Mouse (Mus musculus): ENCODE data around the gene Galnt6. TPM values are rescaled to one million over a fixed set of nuclear protein-coding genes. Genes with fewer than 3 reads are reported as not detected.

Galnt6 gene
- polyA plus RNA-seq, 1 experiment from 2014 or later = 0.87 TPM

- H3K9me3 ChIP-seq (ENCODE audit: low read length) = no peaks in the 10 kb centered on the region
- H3K36me3 ChIP-seq (ENCODE audit: insufficient read depth, low read length) = no peaks in the 10 kb centered on the region
- H3K4me2 ChIP-seq (replicated peaks; ENCODE audit: low read depth, low read length) = no peak overlapping the region
- ATAC-seq (ENCODE audit: low FRiP score, low TSS enrichment) = no peak
- H3K4me3 ChIP-seq (ENCODE audit: low read length) = no peak overlapping the region
- no peaks in the 10 kb centered on the region for H3K4me1 ChIP-seq (ENCODE audit: insufficient read depth, low read length)
- H3K27ac ChIP-seq (ENCODE audit: low read length) = no peak overlapping the region
- no peaks in the 10 kb centered on the region for H3K27me3 ChIP-seq (ENCODE audit: insufficient read depth, low read length)
- H3K9ac ChIP-seq (replicated peaks; ENCODE audit: low read length) = no peak overlapping the region
- WGBS = 79% methylated on average over 1 of the region's 1 CpGs
These were observed 74.9 kb downstream of the Galnt6 start for GRCm38 (mm10) chr15:100654271-100654670.

- H3K4me3 ChIP-seq (ENCODE audit: low read length) = no peak overlapping the region
- H3K4me1 ChIP-seq (ENCODE audit: insufficient read depth, low read length) = no peaks in the 10 kb centered on the region
- H3K36me3 ChIP-seq (ENCODE audit: insufficient read depth, low read length) = no peaks in the 10 kb centered on the region
- no peak for ATAC-seq (ENCODE audit: low FRiP score, low TSS enrichment)
- H3K9ac ChIP-seq (replicated peaks; ENCODE audit: low read length) = no peak overlapping the region
- 83% methylated on average over 9 of the region's 9 CpGs for WGBS
- H3K9me3 ChIP-seq (ENCODE audit: low read length) = no peaks in the 10 kb centered on the region
- no peak overlapping the region for H3K4me2 ChIP-seq (replicated peaks; ENCODE audit: low read depth, low read length)
- no peak overlapping the region for H3K27ac ChIP-seq (ENCODE audit: low read length)
- no peaks in the 10 kb centered on the region for H3K27me3 ChIP-seq (ENCODE audit: insufficient read depth, low read length)
These were observed 77.6 kb downstream of the Galnt6 start for GRCm38 (mm10) chr15:100651610-100652009.

- 85% methylated on average over 10 of the region's 10 CpGs for whole genome bisulfite sequencing
These were observed 79.1 kb downstream of the Galnt6 start for GRCm38 (mm10) chr15:100650111-100650510.

GRCm38 (mm10) chr15:100646161-100646560, 83.0 kb downstream of the Galnt6 start:
- Histone ChIP-seq H3K36me3 (ENCODE audit: insufficient read depth, low read length) (no peaks in the 10 kb centered on the region), H3K9ac (replicated peaks; ENCODE audit: low read length) (no peak overlapping the region), H3K27ac (ENCODE audit: low read length) (no peak overlapping the region), H3K4me1 (ENCODE audit: insufficient read depth, low read length) (peaks cover 5% of the 10 kb centered on the region; the same call in 1 of the 2 replicates), H3K4me3 (ENCODE audit: low read length) (no peak overlapping the region), H3K4me2 (replicated peaks; ENCODE audit: low read depth, low read length) (no peak overlapping the region), H3K27me3 (ENCODE audit: insufficient read depth, low read length) (no peaks in the 10 kb centered on the region), H3K9me3 (ENCODE audit: low read length) (no peaks in the 10 kb centered on the region)
- 78% methylated on average over 6 of the region's 6 CpGs for WGBS
- no peak for ATAC-seq (ENCODE audit: low FRiP score, low TSS enrichment)

More at GRCm38 (mm10) chr15:100650111-100650510, 79.1 kb downstream of the Galnt6 start:
- Histone ChIP-seq H3K9me3 (ENCODE audit: low read length) (no peaks in the 10 kb centered on the region), H3K36me3 (ENCODE audit: insufficient read depth, low read length) (no peaks in the 10 kb centered on the region), H3K4me2 (replicated peaks; ENCODE audit: low read depth, low read length) (no peak overlapping the region), H3K4me3 (ENCODE audit: low read length) (no peak overlapping the region), H3K9ac (replicated peaks; ENCODE audit: low read length) (no peak overlapping the region), H3K4me1 (ENCODE audit: insufficient read depth, low read length) (peaks cover 2% of the 10 kb centered on the region; the same call in 1 of the 2 replicates), H3K27me3 (ENCODE audit: insufficient read depth, low read length) (no peaks in the 10 kb centered on the region), H3K27ac (ENCODE audit: low read length) (no peak overlapping the region)
- no peak for ATAC-seq (ENCODE audit: low FRiP score, low TSS enrichment)

GRCm38 (mm10) chr15:100642451-100642850, 86.7 kb downstream of the Galnt6 start:
- Histone ChIP-seq H3K4me2 (replicated peaks; ENCODE audit: low read depth, low read length) (no peak overlapping the region), H3K4me3 (ENCODE audit: low read length) (no peak overlapping the region), H3K9me3 (ENCODE audit: low read length) (no peaks in the 10 kb centered on the region), H3K9ac (replicated peaks; ENCODE audit: low read length) (no peak overlapping the region), H3K4me1 (ENCODE audit: insufficient read depth, low read length) (peaks cover 14% of the 10 kb centered on the region), H3K27ac (ENCODE audit: low read length) (no peak overlapping the region), H3K27me3 (ENCODE audit: insufficient read depth, low read length) (no peaks in the 10 kb centered on the region), H3K36me3 (ENCODE audit: insufficient read depth, low read length) (no peaks in the 10 kb centered on the region)
- ATAC-seq (ENCODE audit: low FRiP score, low TSS enrichment) = no peak
- WGBS = 65% methylated on average over 7 of the region's 7 CpGs

Small RNA genes within 50 kb of the gene (microRNA-seq; reads per million reads assigned to microRNA genes)
- gene Mir6961 = not detected

Other genes with a start within 250 kb of the Galnt6 start
- gene Csrnp2, start 233.9 kb downstream of the Galnt6 start, polyA plus RNA-seq (2015; fragmentation: Nextera tagmentation; extraction: Ambion mirVana) = 15.3 and 16.4 TPM in 2 replicates
- gene Tfcp2, start 177.4 kb downstream of the Galnt6 start, polyA plus RNA-seq (2015; fragmentation: Nextera tagmentation; extraction: Ambion mirVana) = 37.5 and 37.8 TPM in 2 replicates
- gene Pou6f1, start 129.4 kb downstream of the Galnt6 start, polyA plus RNA-seq (2015; fragmentation: Nextera tagmentation; extraction: Ambion mirVana) = 10.1 and 10.2 TPM in 2 replicates
- gene Dazap2, start 114.0 kb downstream of the Galnt6 start, polyA plus RNA-seq (2015; fragmentation: Nextera tagmentation; extraction: Ambion mirVana) = 262 and 290 TPM in 2 replicates
- gene Smagp, start 92.4 kb downstream of the Galnt6 start, polyA plus RNA-seq (2015; fragmentation: Nextera tagmentation; extraction: Ambion mirVana) = 41.6 and 45.4 TPM in 2 replicates
- 2.1 and 3.0 TPM in 2 replicates for gene Bin2, start 59.8 kb downstream of the Galnt6 start, polyA plus RNA-seq (2015; fragmentation: Nextera tagmentation; extraction: Ambion mirVana)
- 27.1 and 41.9 TPM in 2 replicates for gene Cela1, start 41.5 kb downstream of the Galnt6 start, polyA plus RNA-seq (2015; fragmentation: Nextera tagmentation; extraction: Ambion mirVana)
- gene Slc4a8, start 32.4 kb upstream of the Galnt6 start, polyA plus RNA-seq (2015; fragmentation: Nextera tagmentation; extraction: Ambion mirVana) = 8.4 and 8.7 TPM in 2 replicates
- gene Scn8a, start 140.5 kb upstream of the Galnt6 start, polyA plus RNA-seq (2015; fragmentation: Nextera tagmentation; extraction: Ambion mirVana) = 8.1 and 8.2 TPM in 2 replicates